Mouse (Mus musculus) liver, embryonic 14.5 days (tissue): ENCODE results near the gene Itpk1. TPM values are rescaled to one million over a fixed set of nuclear protein-coding genes. Genes with fewer than 3 reads are reported as not detected.

Experiments
- ATAC-seq: fragments of 200-750 bp; cut with Nextera tagmentation; 2 replicates; pipeline ENCODE4 v1.8.0; 2017; ENCODE audit warnings: moderate number of reproducible peaks, mild to moderate bottlenecking, moderate library complexity; ENCODE audit not compliant: insufficient read depth
- DNase-seq, 3 experiments: peaks; one replicate each; pipeline ENCODE4 v3.0.0-alpha.2; 2012 to 2013; ENCODE audit warnings: low read depth in 3 of 3, low spot score in 3 of 3
- H3K27ac ChIP-seq: fragments of 300-500 bp; sonication (generic); 2 replicates; pipeline ENCODE4 v1.5.1; 2014; ENCODE audit warnings: moderate library complexity, mild to moderate bottlenecking, control low read depth, inconsistent platforms
- H3K27me3 ChIP-seq: fragments of 300-500 bp; sonication (generic); 2 replicates; pipeline ENCODE4 v1.6.1; 2014; ENCODE audit warnings: mild to moderate bottlenecking, low read length, moderate library complexity; ENCODE audit not compliant: control insufficient read depth, insufficient read depth
- H3K36me3 ChIP-seq: fragments of 300-500 bp; sonication (generic); replicated peaks from 2 replicates; pipeline ENCODE4 v1.6.1; 2014; ENCODE audit warnings: low read depth; ENCODE audit not compliant: control insufficient read depth, insufficient read depth
- H3K4me1 ChIP-seq, 2 experiments: fragments of 200-500 bp in 1 of 2; fragments of 300-500 bp in 1 of 2; sonication (generic) in 1 of 2; replicated peaks; 2 replicates each; pipeline ENCODE4 v1.6.1; 2012 to 2014; ENCODE audit warnings: antibody characterized with exemption in 1 of 2, inconsistent platforms in 1 of 2, low read length in 1 of 2; ENCODE audit not compliant: control insufficient read depth in 2 of 2, insufficient read depth in 2 of 2
- H3K4me2 ChIP-seq: fragments of 300-500 bp; sonication (generic); 2 replicates; pipeline ENCODE4 v1.6.1; 2014; ENCODE audit warnings: low read depth, mild to moderate bottlenecking, control low read depth, moderate library complexity
- H3K4me3 ChIP-seq, 2 experiments: fragments of 200-500 bp in 1 of 2; fragments of 300-500 bp in 1 of 2; sonication (generic) in 1 of 2; 2 replicates each; pipeline ENCODE4 v1.5.1; 2012 to 2014; ENCODE audit warnings: low read depth in 2 of 2, low read length in 2 of 2, mild to moderate bottlenecking in 2 of 2, control low read depth in 1 of 2, inconsistent platforms in 1 of 2, moderate library complexity in 1 of 2; ENCODE audit not compliant: insufficient read depth in 1 of 2
- H3K9ac ChIP-seq: fragments of 300-500 bp; sonication (generic); replicated peaks from 2 replicates; pipeline ENCODE4 v1.6.1; 2014; ENCODE audit warnings: mild to moderate bottlenecking, control low read depth, moderate library complexity
- H3K9me3 ChIP-seq: fragments of 300-500 bp; sonication (generic); 2 replicates; pipeline ENCODE4 v1.6.1; 2016; ENCODE audit warnings: low read length, mixed read lengths; ENCODE audit not compliant: control insufficient read depth
- CTCF ChIP-seq: IDR thresholded peaks from 2 replicates; pipeline ENCODE4 v1.5.1; 2016; ENCODE audit warnings: antibody characterized with exemption, low read depth, control low read depth
- EP300 ChIP-seq: IDR thresholded peaks from 2 replicates; pipeline ENCODE4 v1.6.1; 2016; ENCODE audit warnings: antibody characterized with exemption, low read depth
- WGBS: fragments of 180-500 bp; shearing (Covaris S2); extraction: QIAGEN DNeasy Blood & Tissue Kit; methylation state at CpG from one replicate; pipeline ENCODE4 v1.1.7; 2014; ENCODE audit not compliant: insufficient replicate concordance; 5-methylcytosine and 5-hydroxymethylcytosine counted together
- polyA plus RNA-seq, 2 experiments: library from polyadenylated mRNA; depleted of rRNA in 1 of 2; stranded (reverse) in 1 of 2; unstranded in 1 of 2; fragments of >200 nt; fragmentation: Nextera tagmentation in 1 of 2; extraction: Ambion mirVana in 1 of 2; gene quantifications; 2 replicates each; pipeline versions ENCODE4 v1.2.1 to v1.2.3; 2012 to 2014

The Itpk1 gene
- polyA plus RNA-seq, 2 experiments = 2.3 to 2.4 TPM

DNA sequence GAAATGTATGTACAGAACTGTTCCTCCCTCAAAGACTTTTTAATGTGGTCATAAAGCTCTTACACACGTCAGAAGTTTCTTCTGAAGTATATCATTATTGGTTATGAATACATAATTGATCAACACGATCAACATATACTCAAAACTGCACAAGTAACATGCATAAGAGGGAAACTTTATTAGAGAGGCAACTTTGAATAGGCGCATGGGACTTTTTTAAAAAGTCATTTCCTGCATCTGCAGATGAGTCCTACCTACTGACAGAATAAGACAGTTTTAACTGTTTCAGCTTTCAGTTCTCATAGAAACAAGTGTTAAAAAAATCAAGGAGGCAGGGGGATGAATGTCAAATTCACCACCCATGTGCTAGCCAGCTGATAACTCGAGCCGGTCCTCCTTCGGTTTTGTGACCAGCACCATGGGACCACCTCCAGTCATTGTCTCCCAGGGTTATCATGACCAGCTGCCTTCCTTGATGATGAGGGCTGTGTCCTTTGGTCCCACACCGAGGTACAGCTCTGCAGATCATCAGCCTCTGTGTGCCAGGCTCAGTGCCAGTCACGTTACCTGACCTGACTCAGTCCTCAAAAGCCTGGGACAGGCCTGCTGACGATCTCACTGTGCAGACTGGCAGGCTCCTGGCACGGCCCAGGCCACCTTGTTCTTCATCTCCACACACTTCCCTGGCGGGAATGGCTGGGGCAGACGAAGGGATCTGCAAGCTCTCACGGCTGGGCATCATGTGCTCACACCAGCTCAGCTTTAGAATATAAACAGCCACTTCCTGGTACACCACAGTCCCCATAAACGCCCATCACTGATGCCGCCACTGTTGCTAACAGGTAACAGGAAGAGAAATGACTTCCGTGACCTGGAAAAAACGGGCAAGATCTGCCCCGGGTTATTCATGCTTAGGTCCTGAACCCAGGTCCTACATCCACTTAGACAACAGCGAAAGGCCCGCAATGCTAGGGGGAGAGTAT lies 31.6 kb downstream of the Itpk1 start:
- H3K4me3 ChIP-seq = no peak overlapping the region
- no peaks in the 10 kb centered on the region for H3K9me3 ChIP-seq
- ATAC-seq (no peak), DNase-seq (no peak)
- 66% methylated on average over 20 of the region's 20 CpGs for WGBS
- no peak overlapping the region for H3K27ac ChIP-seq
- no peak for TF ChIP-seq CTCF
- TF ChIP-seq EP300 = no peak
- no peaks in the 10 kb centered on the region for H3K27me3 ChIP-seq
- H3K36me3 ChIP-seq = no peaks in the 10 kb centered on the region
- no peak overlapping the region for H3K4me2 ChIP-seq
- H3K4me1 ChIP-seq = no peaks in the 10 kb centered on the region
- no peak overlapping the region for H3K9ac ChIP-seq

GRCm38 (mm10) chr12:102672176-102672575 lies 32.6 kb downstream of the Itpk1 start:
- Histone ChIP-seq H3K9ac (no peak overlapping the region), H3K27ac (no peak overlapping the region), H3K4me1 (no peaks in the 10 kb centered on the region), H3K4me2 (no peak overlapping the region), H3K4me3 (no peak overlapping the region), H3K9me3 (no peaks in the 10 kb centered on the region), H3K36me3 (no peaks in the 10 kb centered on the region), H3K27me3 (no peaks in the 10 kb centered on the region)
- WGBS = 25% methylated on average over 8 of the region's 8 CpGs
- no peak for DNase-seq
- ATAC-seq = no peak
- no peak for TF ChIP-seq EP300
- no peak for TF ChIP-seq CTCF

DNA sequence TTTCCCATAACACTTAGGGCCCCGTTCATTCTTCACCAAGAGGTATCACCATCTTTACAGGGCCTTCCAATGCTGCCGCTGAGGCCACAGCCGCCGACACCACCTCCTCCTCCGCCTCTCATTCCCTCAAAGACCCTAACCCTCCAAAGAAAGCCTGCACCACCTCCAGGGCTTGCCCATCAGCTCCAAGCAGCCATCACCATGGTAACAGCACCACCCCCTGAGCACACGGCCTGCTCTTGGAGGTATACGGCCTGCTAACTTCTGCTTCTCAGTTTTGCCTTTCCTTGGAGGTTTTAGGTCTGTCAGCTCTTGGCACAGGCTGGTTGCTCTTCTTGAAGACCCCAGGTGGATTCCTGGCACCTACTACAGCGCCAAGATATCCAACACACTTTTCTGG lies 33.9 kb downstream of the Itpk1 start:
- 66% methylated on average over 8 of the region's 8 CpGs for WGBS
- Histone ChIP-seq H3K27ac (no peak overlapping the region), H3K9ac (no peak overlapping the region), H3K4me2 (no peak overlapping the region), H3K4me3 (no peak overlapping the region), H3K9me3 (no peaks in the 10 kb centered on the region), H3K36me3 (no peaks in the 10 kb centered on the region), H3K27me3 (no peaks in the 10 kb centered on the region), H3K4me1 (no peaks in the 10 kb centered on the region)
- ATAC-seq (no peak), DNase-seq (no peak)
- TF ChIP-seq CTCF = no peak
- TF ChIP-seq EP300 = no peak

DNA sequence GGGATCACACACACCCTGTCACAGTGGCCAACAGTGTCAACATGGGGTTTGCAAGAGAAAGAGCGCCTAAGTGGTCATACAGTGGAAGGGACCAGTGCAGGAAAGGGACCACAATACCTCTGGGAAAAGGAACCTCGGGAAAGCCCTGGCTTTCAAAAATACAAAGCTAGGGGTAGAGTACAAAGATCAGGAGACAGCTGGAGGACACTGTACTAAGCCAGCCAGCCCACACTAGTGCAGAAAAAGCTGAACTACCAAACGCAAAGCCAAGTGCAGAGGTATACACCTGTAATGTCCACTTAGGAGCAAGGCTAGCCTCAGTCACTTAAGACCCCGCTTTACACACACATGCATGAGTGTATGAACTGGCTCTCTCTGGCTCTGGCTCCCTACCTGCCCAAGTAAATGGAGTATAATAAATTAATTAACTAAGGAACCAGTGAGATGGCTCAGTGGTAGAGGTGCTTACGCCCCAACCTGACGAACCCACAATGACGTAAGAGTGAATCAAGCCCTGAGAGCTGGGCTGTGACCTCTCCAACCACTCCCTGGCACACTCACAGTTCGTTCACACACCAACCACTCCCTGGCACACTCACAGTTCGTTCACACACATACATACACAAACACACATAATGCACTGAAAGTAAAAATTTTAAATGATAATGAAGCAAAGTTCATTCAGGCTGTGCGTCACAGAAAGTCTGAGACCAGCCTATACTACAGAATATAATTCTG lies 39.1 kb downstream of the Itpk1 start:
- Histone ChIP-seq H3K36me3 (no peaks in the 10 kb centered on the region), H3K27ac (no peak overlapping the region), H3K9me3 (no peaks in the 10 kb centered on the region), H3K27me3 (no peaks in the 10 kb centered on the region), H3K9ac (no peak overlapping the region), H3K4me1 (no peaks in the 10 kb centered on the region), H3K4me2 (no peak overlapping the region), H3K4me3 (no peak overlapping the region)
- 69% methylated on average over 10 of the region's 10 CpGs for WGBS
- ATAC-seq = no peak
- TF ChIP-seq EP300 = no peak
- no peak for TF ChIP-seq CTCF
- DNase-seq = no peak

GRCm38 (mm10) chr12:102664052-102664448 lies 40.7 kb downstream of the Itpk1 start:
- no peaks in the 10 kb centered on the region for H3K27me3 ChIP-seq
- H3K9me3 ChIP-seq = no peaks in the 10 kb centered on the region
- DNase-seq (no peak), ATAC-seq (no peak)
- no peak overlapping the region for H3K4me3 ChIP-seq
- no peak overlapping the region for H3K4me2 ChIP-seq
- TF ChIP-seq EP300 (no peak), CTCF (no peak)
- H3K36me3 ChIP-seq = no peaks in the 10 kb centered on the region
- no peak overlapping the region for H3K9ac ChIP-seq
- H3K4me1 ChIP-seq = no peaks in the 10 kb centered on the region
- 68% methylated on average over 2 of the region's 2 CpGs for WGBS
- no peak overlapping the region for H3K27ac ChIP-seq
